Mouse (Mus musculus) embryonic fibroblast, embryonic 13.5 days (primary cell): ENCODE results near the gene Rhpn2. TPM values are rescaled to one million over a fixed set of nuclear protein-coding genes. Genes with fewer than 3 reads are reported as not detected.

Source experiments
- H3K27ac ChIP-seq: 2 replicates; pipeline ENCODE4 v1.5.1; 2012; ENCODE audit warnings: low read length, control low read depth, inconsistent platforms; ENCODE audit not compliant: insufficient read depth
- H3K4me1 ChIP-seq: 2 replicates; pipeline ENCODE4 v1.6.1; 2011; ENCODE audit warnings: low read length; ENCODE audit not compliant: control insufficient read depth, insufficient read depth
- H3K4me3 ChIP-seq: 2 replicates; pipeline ENCODE4 v1.5.1; 2011; ENCODE audit warnings: mild to moderate bottlenecking, control low read depth, low read length; ENCODE audit not compliant: insufficient read depth
- CTCF ChIP-seq: IDR thresholded peaks from 2 replicates; pipeline ENCODE4 v1.5.1; 2011; ENCODE audit warnings: mild to moderate bottlenecking, control low read depth, low read length, moderate library complexity, borderline replicate concordance; ENCODE audit not compliant: insufficient read depth
- POLR2A ChIP-seq: IDR thresholded peaks from 2 replicates; pipeline ENCODE4 v1.6.1; 2011; ENCODE audit warnings: low read depth, mild to moderate bottlenecking, control low read depth, low read length, moderate library complexity
- polyA plus RNA-seq: library from polyadenylated mRNA; stranded (reverse); fragments of >200 nt; gene quantifications from 2 replicates; pipeline ENCODE4 v1.2.4, GENCODE M21; 2011; ENCODE audit warnings: low read depth; ENCODE audit not compliant: missing spikeins, insufficient read length

Rhpn2 gene
- polyA plus RNA-seq, 1 experiment = 0.39 TPM

GRCm38 (mm10) chr7:35415801-35416653 lies 82.1 kb downstream of the Rhpn2 start:
- H3K4me3 ChIP-seq = no peak overlapping the region
- H3K27ac ChIP-seq = no peak overlapping the region
- no peak for TF ChIP-seq CTCF
- TF ChIP-seq POLR2A = no peak
- no peaks in the 10 kb centered on the region for H3K4me1 ChIP-seq

- Histone ChIP-seq H3K4me1 (no peaks in the 10 kb centered on the region), H3K27ac (no peak overlapping the region), H3K4me3 (no peak overlapping the region)
- TF ChIP-seq POLR2A (no peak), CTCF (no peak)
Measured at GRCm38 (mm10) chr7:35416654-35416948, 82.6 kb downstream of the Rhpn2 start.

- TF ChIP-seq POLR2A (no peak), CTCF (no peak)
- Histone ChIP-seq H3K4me1 (no peaks in the 10 kb centered on the region), H3K27ac (no peak overlapping the region), H3K4me3 (no peak overlapping the region)
Measured at GRCm38 (mm10) chr7:35423071-35423470, 89.1 kb downstream of the Rhpn2 start.

- H3K27ac ChIP-seq = no peak overlapping the region
- no peak overlapping the region for H3K4me3 ChIP-seq
- no peaks in the 10 kb centered on the region for H3K4me1 ChIP-seq
- TF ChIP-seq POLR2A (no peak), CTCF (no peak)
Measured at GRCm38 (mm10) chr7:35428146-35428545, 94.2 kb downstream of the Rhpn2 start.

- TF ChIP-seq POLR2A (no peak), CTCF (no peak)
- no peak overlapping the region for H3K27ac ChIP-seq
- H3K4me1 ChIP-seq = no peaks in the 10 kb centered on the region
- no peak overlapping the region for H3K4me3 ChIP-seq
Measured at GRCm38 (mm10) chr7:35435266-35435665, 101.3 kb downstream of the Rhpn2 start.

Other genes starting within 250 kb of the Rhpn2 start
- 1.8 and 5.1 TPM in 2 replicates for gene Cebpa, start 214.9 kb upstream of the Rhpn2 start, polyA plus RNA-seq
- gene Slc7a10, start 147.8 kb upstream of the Rhpn2 start, polyA plus RNA-seq = not detected in 2 replicates
- gene Lrp3, start 118.7 kb upstream of the Rhpn2 start, polyA plus RNA-seq = 3.8 and 6.4 TPM in 2 replicates
- 7.6 and 9.8 TPM in 2 replicates for gene Gpatch1, start 15.7 kb upstream of the Rhpn2 start, polyA plus RNA-seq
- gene Faap24, start 62.7 kb downstream of the Rhpn2 start, polyA plus RNA-seq = 6.8 and 6.9 TPM in 2 replicates
- gene Cep89, start 62.9 kb downstream of the Rhpn2 start, polyA plus RNA-seq = 19.4 and 22.9 TPM in 2 replicates
- not detected in 2 replicates for gene Slc7a9, start 114.6 kb downstream of the Rhpn2 start, polyA plus RNA-seq
- not detected in 2 replicates for gene Tdrd12, start 203.6 kb downstream of the Rhpn2 start, polyA plus RNA-seq
- 35.6 and 53.6 TPM in 2 replicates for gene Nudt19, start 222.1 kb downstream of the Rhpn2 start, polyA plus RNA-seq